Mouse (Mus musculus) liver, postnatal 0 days (tissue): ENCODE measurements around the gene Vps37c.

Experiments
- CTCF ChIP-seq: sonication (generic); IDR thresholded peaks from 2 replicates; pipeline ENCODE4 v1.5.1; 2016; ENCODE audit warnings: antibody characterized with exemption, low read depth
- EP300 ChIP-seq: IDR thresholded peaks from 2 replicates; pipeline ENCODE4 v1.6.1; 2016; ENCODE audit warnings: antibody characterized with exemption, low read depth, mild to moderate bottlenecking

- TF ChIP-seq CTCF (no peak), EP300 (no peak)
These were observed 34.5 kb downstream of the Vps37c start for GRCm38 (mm10) chr19:10723084-10723483.
